Mouse (Mus musculus): ENCODE data around the gene Cfap65.

The Cfap65 gene

DNA sequence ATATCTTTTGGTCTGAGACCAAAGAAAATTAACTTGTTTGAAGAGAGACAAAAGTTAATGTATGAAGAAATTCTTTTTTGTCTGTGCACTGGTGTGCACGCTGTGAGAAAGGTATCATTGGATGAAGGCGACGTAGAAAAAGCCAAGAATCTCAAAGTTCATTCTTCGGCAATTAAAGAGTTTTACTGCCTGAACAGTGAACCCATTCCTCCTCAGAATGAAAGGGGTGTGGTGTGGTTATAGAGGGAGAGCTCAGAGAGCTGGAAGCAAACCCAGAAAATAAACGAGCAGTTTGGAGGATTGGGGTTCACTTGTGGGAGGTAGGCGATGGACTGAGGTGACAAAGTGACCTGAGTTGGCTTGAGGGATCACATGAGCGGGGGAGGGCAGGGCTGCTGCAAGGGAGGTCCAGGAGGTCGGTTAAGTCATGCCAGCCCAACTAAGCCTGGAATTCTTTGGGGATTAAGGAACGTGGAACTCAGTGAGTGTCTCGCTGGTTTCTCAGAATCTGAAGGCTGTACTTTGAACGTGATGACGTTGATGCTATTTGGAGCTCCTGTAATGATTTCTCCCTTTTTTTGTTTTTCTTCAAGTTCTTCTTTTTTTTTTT lies 927 bp upstream of the Cfap65 start:
- DNase-seq, result no peak

DNA sequence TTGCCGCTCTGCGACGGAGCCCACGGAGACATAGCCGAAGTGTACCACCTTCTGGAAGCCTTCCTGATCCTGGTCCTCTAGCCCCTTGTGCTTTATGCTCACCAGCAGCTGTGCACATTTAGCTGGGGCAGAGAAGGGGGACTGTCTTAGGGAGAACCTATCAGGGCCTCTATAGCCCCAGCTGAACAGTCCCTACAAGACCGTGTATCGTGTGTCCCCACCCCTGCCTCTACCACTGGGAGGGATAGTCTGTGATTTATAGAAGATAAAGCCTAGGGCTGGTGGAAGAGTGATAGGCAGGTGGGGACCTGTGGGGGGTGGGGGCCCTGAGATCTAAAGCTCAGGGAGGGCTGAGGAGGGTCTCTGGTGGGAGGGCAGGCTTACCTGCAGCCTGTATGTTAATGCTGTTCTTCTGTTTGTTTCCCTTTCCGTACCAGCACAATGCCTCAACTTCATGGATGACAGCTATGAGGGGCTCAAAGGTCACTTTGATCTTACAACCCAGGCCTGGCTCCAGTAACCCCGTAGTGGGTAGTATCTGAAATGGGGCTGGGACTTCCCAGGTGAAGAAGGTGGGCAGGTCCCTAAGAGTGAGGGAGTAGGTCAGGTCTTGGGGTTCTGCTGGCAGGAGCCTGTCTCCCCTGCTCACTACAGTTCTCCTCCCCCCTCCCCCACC lies 7.6 kb downstream of the Cfap65 start:
- no peak for DNase-seq

DNA sequence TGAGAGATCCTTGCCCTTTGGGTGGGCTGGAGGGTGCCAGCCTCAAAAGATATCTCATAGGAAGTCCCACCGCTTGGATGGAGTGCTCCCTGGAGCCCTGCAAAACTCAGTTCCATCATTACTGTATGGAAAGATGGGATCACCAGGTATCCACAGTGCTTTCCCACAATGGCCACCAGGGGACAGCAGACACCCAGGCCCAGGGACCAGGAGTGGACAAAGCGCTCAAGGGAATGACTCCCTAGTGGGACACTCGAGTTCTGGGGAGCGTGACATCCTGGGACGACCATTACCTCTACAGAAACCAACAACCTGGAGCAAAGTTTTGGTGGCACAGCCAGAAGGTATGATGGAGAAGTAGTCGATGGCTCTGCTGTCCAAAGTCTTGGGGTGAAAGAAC lies 8.7 kb downstream of the Cfap65 start:
- peak; percentile 31 for DNase-seq

DNA sequence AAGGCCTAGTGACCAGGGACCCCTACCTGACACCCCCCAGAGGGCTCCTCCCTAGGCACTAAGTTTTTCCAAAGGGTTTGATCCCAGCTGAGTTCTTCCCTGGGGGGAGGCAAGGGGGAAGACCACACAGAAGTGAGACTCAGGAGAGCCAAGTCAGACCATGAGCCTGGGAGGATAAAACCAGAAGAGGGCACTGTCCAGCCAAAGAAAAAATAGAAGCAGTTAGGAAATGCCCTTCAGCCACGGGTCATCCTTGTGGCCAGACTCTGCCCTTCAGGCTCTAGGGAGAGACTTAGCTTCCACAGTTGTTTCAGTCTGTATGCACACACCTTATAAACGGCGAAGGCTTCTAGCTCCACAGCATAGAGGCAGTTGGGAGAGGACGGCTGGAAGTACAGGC lies 10.9 kb downstream of the Cfap65 start:
- DNase-seq, result no peak

DNA sequence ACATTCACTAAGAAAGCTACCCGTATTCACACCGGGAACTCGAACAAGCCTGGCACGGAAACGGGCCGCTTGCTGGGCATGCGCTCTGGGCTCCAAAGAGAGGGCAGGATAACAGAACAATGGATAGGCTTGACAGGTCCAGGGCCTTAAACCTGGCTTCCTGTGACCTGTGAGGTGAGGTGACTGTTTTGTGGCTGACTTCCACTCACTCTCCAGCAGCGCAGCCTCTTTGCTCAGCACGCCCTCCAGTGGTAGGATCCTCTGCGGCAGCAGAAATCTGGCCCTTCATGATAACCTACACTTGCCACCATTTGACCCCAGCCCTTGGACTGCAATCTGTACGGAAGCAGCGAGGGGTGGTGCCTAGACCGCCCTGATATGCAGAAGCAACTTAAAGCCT lies 19.7 kb downstream of the Cfap65 start:
- DNase-seq, result peak; percentile 16

DNA sequence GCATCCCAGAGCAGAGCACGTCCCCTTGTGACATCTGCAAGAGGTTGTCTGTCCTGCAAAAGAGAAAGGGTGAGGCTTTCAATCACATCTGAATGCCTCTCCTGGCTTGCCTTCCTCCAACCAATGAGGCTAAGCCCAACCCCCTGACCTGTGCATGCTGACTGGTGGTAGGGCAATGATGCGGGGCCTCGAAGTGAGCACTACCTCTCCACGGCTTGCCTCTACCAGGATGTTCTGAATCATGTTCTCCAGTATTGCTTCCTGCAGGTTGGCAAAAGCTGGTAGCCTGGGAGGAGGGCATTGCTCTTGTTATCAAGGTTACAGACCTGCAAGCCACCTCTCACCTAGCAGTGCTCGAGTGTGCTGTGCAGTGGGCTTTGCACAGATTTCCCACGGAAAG lies 33.2 kb downstream of the Cfap65 start:
- no peak for DNase-seq

DNA sequence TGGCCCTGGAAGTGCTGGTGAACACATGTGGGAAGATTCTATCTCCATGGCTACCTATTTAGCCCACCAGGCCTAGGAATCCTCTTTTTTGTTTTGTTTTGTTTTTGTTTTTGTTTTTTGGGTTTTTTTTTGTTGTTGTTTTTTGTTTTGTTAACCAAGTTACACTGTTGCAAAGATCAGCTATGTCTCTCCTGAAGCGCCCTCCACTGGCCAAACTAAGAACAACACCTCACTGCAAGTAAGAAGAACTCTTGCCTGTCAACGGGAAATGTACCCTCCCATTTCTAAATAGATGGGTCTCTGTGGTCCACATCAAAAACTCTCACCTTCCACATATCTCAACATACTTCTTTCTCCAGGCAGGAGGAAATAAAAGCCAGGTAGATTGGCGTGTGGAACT lies 33.7 kb downstream of the Cfap65 start:
- DNase-seq, result peak; percentile 79

DNA sequence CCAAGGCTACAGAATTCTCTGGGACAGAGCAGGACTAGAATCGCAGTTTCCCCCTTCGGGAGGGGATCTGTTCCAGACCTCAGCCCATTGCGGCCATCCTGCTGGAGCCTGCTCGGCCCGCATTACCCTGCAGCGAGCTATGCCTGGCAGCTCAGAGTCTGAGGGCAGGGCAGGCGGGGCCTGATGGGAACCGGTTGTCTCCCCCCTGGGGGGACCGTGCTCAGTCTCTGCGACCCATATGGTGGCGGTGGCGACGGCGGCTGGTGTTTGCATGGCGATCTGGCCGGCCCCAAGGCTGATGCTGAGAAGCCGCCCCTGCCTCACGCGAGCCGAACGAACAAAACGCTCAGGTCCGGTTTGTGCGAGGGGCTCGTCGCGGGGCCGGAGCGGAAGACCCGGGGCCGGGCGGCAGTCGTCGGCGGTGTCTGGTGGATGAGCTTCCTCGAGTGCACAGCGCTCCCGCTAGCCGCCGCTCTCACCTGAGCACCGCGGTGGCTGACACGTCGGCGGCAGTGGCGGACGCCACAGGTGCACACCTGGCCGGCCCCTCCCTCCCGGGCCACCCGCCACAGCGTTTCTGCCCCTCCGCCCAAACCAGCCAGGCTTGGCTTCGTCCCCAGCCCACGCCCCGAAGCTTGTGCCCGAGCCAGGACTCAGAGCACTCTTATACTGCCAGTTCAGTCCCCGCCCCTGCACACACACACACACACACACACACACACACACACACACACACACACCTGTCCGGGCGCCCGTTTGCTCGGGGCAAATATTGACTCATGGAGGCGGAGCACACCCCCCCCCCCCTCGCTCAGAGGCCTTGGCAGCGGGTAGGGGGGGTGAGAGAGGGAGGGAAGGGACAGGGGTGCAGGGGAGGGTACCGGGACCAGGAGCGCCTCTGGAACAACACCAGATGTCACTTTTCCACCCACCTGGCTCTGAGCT lies 34.8 kb downstream of the Cfap65 start:
- DNase-seq, result no peak

DNA sequence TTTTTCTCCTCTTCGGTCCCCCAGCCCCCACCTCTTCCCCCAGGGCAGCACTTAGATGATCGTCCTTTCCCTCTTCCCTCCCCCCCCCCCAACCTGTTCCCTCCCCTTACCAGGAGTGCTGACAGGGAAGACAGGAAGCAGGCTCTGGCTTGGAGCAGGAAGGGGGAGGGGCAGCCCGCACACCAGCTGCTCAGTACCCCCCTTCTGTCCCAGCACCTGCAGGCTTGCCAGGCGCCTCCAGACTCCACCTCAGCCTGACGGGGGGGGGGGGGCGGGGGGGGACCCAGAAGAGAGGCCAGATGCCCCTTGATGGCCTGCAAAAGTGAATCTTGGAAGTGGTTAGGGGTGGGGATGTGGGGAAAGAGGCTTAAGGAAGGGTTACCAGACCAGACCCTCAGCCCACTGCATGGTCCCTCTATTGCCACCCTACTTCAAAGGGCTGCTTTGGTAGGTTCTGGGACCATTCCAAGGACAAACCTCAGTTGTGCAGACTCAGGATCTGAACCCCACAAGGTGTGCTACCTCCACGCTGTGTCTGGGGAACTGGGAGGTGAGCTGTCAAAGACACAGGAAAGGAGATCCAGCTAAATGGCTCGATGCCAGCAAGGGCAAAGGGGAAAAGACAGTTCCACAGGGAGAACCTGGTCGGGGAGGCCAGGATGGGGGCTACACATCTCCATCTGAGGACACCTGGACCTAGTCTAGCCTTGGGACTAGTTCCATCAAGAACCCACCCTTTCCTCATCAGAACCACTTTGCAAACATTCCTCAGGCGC lies 36.6 kb downstream of the Cfap65 start:
- DNase-seq, result no peak

DNA sequence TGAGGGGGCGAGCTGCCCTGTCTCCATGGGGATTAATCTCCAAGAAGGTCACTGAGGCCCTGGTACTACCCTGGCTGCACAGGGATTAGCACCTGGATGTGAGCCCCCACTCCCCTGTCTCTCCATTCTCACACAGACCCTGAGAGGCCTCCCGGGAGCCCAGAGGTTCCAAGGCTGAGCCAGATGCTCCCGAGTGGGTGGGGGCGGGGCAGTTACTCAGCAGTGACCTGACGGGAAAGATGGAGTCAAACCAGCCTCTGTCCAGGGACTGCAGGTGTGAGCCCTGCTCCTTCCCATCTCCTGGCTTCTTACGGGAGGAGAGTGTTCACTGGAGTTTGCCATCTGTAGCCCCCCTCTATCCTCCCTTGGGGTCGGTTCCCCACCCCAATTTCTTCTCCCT lies 37.4 kb downstream of the Cfap65 start:
- no peak for DNase-seq

DNA sequence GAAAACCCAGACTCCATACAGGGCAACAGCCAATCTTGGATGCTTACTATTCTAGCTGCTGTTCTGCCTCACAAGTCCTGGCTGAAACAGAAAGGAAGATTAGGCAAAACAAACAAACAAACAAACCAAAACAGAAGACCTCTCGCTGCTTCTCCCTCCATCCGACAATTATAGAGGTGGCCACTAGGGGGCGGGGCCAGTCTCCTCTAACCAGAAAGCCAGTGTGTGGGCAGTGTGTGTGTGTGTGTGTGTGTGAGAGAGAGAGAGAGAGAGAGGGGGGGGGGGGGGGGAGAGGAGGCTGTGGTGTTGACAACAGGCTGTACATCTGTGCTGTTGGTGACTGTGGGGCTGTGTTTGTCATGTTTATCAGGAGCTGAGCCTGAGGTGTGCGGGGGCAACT lies 40.4 kb downstream of the Cfap65 start:
- DNase-seq, result peak; percentile 75

DNA sequence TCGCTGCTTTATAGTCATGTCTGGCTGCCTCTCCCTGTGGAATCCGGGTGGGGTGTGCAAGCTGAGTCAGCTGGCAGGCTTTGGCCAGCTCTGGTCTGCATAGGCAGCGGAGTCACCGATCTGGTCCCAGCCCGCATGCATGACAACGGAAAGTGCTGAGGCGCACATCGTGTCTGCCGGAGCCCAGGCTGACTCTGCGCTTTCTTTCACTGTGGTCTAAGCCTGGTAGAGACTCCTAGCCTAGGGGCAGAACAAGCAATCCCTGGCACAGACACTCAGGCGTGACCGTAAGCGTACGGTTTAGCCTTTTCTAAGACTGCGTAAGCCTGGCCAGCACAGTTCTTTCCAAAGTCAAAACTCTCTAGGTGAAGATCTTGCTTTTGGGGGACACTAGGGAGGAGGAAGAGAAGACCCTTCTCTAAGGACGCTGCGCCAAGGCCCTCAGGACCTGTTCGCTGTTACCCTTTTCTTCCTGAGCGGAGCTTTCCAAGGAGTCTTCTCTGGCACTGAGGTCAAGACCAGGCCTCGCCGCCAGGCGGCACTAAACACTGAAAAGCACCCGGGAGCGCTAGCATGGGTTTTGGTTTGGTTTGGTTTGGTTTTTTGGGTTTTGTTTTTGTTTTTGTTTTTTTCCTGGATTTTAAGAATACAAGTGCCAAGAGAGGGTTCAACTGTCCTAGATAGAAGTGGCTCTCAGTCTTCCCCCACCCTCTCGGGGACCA lies 42.1 kb downstream of the Cfap65 start, which contains the start of gene Cryba2:
Cryba2 (minus strand) TSS at position 10 of the 722 bp plus-strand sequence.
- DNase-seq, result peak; percentile 67

DNA sequence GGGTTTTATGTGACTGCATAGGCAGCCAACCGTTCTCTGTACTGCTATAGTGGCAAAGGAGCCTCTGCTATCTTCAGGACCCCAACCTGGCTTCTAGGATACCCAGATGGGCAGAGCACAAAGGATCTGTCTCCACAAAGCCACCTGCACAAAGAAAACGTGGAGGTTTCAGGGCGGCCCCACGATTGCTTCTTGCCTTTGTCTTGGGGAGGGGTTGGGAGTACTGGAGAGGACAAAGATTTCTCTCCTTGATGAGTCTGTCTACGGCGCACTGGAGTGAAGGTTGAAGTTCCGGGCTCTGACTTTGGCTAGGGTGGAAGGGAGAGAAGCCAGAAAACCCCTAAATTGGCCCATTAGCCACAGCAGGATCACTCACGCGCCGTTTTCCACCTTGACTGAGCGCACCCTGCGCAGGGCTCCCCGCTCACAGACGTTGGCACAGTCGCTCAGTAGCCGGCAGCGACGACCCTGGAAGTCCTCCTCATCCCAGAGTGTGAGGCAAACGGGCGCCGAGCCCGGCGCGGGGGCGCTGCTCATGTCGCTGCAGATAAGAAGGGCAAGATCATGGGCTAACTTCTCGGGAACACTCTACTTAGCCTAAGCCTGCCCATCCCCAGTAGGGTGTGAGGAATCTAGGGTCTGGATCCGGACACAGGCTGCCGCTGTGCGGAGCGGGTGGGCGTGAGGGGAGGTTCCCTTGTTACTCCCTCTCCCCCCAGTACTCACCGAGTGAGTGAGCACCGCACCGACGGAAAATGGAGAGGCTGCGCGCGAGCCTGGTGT lies 42.9 kb downstream of the Cfap65 start:
- no peak for DNase-seq

DNA sequence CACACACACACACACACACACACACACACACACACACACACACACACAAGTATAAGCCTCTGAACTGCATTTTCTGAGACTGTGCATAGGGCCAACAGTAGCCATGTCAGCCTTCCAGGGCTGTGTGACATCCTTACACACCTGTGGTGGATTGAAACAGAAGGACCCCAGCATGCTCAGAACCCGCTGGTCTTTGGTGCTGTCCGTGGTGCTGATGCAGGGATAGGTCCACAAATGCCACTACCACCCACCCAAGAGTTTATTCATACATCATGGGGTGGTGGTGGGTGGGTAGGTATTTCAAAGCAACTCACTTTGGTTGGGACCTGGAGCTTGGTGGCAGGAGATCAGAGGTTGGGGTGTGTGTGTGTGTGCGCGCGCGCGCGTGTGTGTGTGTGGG lies 43.9 kb downstream of the Cfap65 start:
- DNase-seq, result no peak

DNA sequence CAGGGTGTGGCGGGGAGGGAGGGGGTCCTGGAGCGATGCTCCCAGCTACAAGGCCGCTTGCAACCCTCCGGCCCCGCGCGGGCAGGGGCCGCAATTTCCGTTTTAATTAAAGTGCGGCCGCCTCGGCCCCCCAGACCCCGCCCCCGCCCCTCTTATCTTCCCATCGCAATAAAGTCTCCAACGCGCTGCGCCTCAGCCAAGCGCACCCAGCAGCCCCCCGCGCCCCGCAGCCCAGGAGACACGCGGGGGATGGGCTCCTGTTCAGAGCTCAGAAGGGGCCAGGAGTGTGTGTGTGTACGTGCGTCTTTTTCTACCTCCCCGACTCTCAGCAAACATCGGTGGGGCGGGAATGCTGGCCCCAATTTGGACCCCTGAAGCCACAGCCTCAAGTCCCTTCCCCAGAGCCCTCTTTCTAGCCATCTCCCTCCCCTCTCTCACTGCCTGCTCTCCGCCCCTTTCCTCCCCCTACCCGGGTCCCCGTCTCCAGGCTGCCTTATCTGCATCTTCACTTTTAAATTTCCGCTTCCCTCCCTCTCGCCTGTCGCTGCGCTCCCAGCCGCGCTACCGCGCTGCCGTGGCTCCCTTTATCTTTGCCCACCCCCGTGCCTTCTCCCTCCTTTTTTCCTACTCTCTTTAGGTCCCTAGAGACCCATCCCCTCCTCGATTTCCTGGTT lies 49.9 kb downstream of the Cfap65 start, which contains the start of gene Fev:
Fev (minus strand) TSS at position 51 of the 674 bp plus-strand sequence.
- no peak for DNase-seq

DNA sequence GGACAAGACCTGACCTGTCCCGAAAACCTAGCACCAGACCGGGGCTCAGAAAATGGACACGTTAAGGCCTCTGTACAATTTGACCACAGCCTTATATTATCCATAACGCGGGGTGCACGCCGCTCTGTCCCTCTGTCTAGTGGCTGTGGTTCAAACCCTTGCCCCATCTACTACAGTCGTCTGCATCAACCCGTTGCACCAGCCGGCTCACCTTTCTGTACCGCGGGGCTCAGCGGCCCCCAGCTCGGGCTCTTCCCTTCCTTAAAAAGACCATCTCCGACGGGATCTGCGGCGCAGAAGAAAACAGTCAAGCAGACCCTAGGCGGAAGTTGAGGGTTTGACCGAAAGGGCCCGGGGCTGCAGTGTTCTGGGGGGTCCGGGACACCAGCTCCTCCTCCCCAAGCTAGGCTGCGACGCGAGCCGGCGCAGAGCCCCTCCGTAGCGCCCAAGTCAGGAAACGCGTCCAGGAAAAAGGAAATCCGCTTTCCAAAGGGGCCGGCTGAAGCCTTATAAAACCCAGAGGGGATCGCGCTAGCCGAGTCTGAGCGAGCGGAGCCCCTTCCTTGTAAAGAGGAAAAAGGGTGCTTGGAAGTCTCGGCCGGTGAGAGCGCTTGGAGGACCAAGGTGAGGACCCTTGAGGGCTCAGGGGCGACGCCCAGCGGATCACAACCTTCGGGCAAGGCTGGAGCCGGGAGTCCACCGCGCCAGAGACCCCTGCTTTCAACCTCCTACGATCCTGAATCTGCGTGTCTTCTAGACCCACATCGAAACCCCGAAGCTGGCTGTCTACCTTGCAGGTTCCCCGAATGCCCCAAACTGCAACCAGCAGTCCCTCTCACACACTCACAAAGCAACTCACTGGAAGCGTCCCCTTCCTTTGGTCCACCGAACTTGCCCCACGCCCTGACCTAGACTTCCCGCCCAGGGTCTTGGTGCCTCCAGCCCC lies 50.9 kb downstream of the Cfap65 start:
- DNase-seq, result no peak

DNA sequence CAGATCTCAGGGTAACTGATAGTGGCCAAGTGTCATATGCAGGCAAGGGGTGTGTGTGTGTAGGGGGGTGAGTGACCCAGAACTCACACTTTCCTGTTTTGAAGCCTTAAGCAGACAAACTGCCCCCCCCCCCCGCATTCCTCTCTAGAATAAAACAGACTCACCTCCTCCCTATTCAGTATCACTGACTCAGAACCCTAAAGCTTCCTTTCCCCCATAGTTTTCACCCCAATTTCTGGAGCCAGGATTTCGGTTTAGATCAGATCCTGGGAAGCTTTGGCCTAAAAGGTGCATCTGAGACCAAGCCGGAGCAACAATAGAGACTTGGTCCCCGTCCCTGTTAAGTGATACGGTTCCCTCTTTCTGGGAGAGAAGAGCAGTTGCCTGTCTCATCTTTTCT lies 52.0 kb downstream of the Cfap65 start:
- no peak for DNase-seq

DNA sequence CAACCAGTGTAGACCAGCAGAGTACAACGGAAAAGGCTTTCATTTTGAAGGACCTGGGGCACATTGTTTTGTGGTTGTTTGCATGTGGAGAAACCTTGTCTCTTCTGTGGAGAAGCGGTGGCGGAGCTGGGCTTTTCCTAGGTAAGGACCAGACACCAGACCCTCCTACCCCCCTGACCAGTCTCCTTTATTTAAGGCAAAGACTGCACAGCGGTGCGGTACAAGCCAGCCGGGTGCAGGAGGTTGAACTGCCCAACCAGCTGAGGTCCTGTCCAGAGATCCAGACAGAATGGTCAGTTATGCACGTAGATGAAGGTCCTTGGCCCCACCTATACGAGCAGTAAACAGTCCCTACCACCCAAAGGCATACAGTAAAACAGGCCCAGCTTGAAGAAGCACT lies 52.6 kb downstream of the Cfap65 start:
- DNase-seq, result no peak

DNA sequence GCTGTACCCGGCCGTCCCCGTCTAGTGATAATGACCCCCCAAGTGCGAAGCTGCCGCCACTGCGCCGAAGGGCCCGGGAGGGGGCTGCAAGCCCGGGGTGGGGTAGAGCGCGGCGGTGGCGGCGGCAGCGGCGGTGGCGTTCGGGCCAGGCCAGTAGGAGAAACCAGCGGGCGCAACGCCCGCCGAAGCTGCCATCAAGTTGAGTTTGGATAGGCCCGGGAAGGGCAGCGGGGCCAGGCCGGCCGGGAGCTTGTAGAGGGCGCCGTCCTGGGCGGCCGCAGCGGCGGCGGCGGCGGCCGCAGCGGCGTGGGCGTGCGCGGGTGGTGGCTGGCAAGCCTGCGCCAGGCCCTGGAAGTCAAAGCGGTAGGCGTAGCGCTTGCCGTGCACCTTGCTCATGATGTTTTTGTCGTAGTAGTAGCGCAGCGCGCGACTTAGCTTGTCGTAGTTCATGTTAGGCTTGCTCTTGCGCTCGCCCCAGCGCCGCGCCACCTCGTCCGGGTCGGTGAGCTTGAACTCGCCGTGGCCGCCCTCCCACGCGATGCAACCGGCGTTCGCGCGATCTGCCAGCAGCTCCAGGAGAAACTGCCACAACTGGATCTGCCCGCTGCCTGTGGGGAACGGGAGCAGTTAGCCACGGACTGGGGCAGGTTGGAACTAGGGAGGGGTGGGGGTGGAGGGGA lies 53.2 kb downstream of the Cfap65 start:
- DNase-seq, result no peak

All from right cerebral cortex, postnatal 4 days (tissue).